Mouse (Mus musculus) left cerebral cortex, adult 11 months (tissue): ENCODE data around the gene AL732309.1.
"Not testable (repeated sequence)": the region's sequence is repeated elsewhere in the genome, so short reads cannot be mapped to it uniquely, and the experiment has no call there.

Experiments
- DNase-seq: peaks from one replicate; pipeline ENCODE4 v3.0.0; 2022; ENCODE audit warnings: low spot score

The AL732309.1 gene

DNA sequence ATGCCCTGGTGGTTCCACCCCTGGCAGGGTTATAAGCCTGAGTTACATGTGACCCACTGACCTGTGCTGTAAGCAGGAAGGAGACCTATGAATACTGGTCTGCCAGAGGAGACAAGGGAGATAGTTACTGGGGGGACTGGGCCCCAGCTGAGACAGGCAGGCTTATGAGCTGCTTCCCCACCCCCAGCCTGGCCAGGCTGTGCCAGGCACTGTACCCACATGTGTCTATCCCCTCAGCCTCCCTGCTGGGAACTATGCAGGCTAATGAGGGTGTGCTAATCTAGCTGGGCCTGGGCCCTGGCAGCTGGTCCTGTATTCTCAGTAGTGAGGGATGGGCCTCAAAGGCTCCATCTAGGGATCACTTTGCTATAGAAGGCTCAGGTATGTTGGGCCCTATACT is 20.6 kb upstream of the AL732309.1 start:
- no peak for DNase-seq

DNA sequence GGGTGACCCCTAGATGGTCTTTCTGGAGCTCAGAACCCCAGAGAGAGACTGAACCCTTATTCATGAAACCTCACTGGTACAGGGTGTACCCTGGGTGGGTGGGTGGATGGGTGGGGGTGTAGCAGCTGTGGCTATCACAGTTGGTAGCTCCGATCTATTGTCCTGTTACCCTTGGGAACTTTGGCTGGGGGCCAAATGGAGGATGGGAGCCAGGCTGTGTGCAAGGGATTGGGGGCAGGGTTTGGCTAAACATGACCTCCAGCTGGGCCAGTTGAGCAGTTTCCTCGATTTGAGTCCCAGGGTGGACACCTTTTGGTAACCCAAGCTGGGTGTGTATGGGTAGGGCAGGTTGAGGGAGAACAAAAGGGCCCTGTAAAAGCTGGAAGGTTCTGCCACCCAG is 20.1 kb upstream of the AL732309.1 start:
- DNase-seq = no peak

DNA sequence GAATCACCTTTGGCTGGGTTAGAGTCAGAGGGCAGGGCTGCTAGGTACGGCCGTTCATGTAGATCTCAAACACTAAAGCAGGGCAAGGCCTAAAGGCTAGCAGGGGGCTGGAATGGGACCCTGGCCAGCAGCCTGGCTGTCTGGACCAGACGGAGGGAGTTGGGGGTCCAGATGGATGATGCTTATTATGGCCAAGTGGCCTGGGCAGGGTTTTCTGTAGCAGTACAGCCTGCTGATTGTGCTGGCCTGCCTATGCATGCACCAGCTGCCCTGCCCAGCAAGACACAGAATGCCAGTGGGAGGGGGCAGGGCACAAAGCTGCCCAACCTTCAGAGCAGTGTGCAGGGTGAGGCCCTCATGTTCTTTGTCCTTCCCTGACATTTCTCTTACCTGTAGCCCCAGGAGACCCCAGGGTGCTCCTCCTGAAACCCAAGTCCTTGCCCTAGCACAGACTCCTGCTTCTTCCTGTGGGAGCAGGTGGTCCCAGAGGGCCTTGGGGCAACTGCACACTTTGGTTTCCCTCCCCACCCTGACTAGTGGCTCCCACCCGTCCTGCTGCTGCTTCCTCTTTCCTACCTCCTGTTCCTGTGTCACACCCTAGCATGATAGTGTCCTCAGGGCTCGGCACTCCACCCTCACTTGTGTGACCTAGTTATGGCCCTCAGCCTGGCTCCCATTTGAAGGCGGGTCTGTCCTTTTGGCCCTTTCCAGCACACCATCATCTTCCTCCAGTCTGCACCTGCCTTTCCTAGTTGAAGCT is 19.4 kb upstream of the AL732309.1 start:
- no peak for DNase-seq

DNA sequence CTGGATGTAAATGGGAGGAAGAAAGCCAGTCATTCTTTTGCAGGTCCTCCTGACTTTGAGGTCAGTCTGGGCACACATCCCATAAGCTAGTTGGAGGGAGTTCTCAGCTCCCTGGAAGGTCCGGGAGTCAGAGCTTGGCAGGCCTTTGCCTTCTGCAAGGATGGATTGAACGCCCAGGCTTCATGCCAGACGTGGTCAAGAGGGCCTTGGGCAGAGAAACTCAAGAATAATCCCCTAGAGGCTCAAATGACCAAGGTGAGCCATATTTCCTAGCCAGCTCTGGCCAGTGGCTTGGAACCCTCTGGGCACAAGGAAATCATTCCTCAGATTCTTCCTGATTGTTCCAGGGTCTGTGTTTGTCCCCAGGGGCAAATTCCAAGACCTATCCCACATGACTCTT is 18.2 kb upstream of the AL732309.1 start:
- no peak for DNase-seq

DNA sequence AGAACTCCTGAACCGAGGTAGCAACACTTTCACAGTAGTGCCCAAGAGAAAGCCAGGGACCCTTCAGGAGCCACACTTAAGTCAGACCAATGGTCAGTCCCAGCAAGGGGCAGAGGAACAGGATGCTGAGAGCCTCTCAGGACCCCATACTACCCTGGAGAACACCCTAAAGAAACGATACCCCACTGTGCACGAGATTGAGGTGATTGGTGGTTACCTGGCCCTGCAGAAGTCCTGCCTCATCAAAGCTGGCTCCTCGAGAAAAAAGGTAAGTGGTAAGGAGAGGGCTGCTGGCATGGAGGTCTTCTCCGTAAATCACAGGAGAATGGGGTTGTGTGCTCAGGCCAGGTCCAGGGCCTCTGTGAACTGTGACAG is 17.6 kb upstream of the AL732309.1 start:
- DNase-seq = no peak

DNA sequence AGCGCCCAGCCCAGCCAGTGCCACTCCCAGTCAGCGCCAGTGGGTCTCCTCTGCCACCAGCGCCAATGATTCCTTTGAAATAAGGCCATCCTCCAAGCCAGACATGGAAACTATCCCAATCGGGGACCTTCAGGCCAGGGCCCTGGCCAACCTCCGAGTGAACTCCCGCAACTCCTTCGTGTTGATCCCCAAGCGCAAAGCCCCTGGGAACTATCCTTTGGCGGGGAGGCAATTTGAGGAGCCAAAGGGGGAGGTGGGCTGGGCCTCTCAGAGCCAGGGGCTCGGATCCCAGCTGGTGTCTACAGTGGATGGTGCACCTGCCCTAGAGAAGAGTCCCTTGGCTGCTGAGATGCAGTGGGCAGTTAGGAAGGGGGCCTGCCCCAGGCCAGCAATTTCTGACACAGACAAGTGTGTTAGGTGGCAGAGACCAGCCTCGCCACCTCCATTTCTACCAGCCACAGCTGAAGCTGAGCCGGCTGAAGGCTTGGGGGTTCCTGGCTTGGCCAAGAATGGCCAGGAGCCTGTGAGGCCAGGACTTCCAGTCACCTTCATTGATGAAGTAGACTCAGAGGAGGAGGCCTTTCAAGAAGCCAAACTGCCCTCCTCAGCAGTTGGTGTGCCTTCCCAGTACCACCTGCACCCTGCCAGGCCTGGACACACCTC is 17.1 kb upstream of the AL732309.1 start:
- DNase-seq = no peak

DNA sequence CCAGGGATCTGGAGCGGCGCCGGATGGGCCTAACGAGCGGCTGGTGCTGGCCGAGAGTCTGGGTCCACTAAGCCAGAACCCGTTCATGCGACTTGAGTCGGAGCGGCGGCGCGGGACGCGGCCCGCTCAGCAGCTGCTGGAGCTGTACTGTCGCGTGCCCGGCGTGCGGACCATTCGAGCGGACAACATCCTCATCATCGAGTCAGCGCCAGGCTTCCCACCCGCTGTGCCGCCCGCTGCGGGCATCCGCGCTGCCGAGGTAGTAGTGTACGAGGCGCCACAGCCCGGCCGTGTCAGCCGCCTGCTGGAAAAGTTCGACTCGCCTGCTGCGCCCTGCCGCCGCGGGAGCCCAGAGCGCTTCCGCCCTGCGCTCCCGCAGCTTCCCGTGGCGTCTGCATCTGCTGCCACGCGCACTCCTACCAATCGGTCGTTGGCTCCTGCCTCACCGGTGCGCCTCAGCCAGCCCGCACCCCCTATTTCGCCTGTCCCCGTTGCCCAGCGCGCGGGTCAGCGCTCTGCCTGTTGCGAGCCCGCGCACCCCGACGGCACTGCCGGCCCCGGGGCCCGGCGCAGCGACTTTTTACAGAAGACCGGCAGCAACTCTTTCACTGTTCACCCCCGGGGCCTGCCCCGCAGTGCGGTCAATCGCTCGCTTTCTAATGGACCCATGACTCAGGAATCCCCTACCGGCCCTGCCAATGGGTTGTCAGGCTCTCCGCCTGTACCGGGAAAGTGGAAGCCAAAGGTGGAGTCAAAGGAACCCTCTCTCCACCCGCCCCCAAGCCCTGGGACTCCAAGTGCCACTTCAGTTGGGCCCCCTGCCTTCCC is 16.3 kb upstream of the AL732309.1 start:
- DNase-seq = no peak

DNA sequence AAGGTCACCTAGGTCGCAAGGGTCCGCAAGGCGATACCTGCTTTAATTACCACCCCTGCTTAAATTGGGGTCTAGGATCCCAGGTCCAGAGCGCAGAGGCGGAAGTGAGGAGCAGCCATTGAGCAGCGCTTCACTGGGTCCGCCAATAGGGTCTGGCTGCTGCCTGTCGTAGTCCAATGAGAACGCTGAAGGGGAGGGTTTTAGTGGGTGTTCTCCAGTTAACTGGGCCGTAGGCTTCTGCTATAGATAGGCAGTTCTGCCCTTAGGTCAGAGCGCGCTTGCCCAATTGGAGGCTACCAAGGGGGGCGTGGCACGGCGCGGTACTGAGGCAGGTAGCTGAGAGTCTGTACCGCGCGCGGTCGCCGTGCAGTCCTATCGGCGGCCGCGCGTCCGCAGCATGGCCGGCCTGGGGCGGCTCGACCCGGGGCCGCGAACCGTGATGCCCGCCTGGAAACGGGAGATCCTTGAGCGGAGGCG is 15.7 kb upstream of the AL732309.1 start, which contains the start of gene Tprn:
Gene Tprn (plus strand): TSS at position 328 of the 477 bp plus-strand sequence.
- peak; percentile 96 for DNase-seq

DNA sequence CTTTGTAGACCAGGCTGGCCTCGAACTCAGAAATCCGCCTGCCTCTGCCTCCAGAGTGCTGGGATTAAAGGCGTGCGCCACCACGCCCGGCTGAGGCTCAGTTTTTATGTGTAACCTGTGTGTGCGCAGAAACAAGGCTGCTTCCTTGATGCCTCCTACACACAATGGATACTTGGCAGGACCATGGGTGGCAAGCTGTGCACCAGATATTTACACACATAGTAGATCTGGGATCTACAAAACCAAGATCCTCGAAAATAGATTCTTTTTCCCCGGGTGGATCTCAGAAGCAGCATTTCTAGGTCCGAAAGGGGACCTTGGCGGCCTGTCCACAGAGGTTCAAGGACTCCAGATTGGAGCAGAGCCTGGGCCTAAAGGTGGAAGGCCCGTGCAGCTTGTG is 15.2 kb upstream of the AL732309.1 start:
- DNase-seq = no peak

DNA sequence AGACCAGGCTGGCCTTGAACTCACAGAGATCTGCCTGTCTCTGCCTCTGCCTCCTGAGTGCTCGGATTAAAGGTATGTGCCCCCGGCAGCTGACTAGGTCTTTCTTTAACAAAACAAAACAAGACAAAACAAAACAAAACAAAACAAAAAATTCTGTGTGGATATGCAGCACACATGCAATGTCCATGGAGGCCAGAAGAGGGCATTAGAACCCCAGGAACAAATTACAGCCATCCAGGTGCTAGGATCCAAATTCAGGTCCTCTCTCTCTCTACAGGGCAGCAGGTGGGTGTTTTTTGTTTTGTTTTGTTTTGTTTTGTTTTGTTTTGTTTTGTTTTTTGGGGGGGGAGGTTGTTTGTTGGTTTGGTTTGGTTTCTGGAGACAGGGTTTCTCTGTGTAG is 12.2 kb upstream of the AL732309.1 start:
- no peak for DNase-seq

DNA sequence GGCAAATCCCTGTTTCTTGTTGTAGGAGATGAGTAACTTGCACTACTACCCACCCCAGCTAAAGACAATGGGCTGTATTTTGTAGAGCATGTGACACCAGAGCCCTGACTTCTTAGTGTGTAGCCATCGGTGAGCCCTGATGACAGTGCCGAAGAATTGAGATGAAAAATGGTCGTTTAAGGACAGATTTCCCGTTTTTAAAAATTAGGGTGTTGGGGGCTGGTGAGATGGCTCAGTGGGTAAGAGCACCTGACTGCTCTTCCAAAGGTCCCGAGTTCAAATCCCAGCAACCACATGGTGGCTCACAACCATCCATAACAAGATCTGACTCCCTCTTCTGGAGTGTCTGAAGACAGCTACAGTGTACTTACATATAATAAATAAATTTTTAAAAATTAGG is 10.6 kb upstream of the AL732309.1 start:
- DNase-seq = not testable (repeated sequence)

DNA sequence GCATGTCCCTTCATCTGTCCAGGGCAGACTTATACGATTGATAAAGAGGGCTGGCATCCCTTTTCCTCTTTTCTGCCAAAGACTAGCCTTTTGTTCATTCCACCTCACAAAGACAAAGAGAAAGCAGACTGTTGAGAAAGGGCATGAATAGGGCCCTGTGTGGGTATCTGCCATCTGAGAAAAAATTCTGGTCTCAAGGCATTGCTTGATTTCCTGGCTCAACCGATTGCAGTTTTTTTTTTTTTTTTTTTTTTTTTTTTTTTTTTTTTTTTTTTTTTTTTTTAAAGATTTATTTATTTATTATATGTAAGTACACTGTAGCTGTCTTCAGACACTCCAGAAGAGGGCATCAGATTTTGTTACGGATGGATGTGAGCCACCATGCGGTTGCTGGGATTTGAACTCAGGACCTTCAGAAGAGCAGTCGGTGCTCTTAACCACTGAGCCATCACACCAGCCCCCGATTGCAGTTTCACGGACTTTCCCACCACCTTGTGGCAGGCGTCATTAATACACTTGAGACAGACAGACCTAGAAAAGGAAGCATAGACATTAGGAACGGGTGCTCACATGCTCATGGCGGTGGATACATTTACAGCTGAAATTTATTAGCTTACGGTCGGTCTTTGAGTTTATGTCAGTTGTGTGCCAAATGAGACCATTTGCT is 9.9 kb upstream of the AL732309.1 start:
- DNase-seq = not testable (repeated sequence)

DNA sequence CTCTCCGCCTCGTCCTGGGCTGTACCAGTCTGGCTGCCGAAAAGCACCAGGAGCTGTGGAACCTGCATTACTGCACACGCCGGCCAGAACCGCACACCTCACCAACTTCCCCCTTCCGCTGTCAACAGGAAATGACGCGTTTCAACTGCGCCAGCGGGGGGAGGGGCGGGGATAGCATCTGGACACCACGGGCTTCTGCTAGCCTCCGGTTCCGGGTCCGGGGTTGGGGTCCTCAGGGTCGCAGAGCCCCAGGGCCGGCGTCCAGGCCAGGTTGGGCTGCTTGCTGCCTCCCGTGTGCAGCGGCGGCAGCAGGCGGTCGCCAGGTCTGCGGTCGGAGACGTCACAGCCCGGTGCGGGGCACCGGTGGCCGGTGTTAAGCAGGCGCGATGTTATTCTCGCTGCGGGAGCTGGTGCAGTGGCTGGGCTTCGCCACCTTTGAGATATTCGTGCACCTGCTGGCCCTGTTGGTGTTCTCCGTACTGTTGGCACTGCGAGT is 8.7 kb upstream of the AL732309.1 start, which contains the start of gene Tmem203:
Gene Tmem203 (plus strand): TSS at position 156 of the 496 bp plus-strand sequence.
- no peak for DNase-seq

DNA sequence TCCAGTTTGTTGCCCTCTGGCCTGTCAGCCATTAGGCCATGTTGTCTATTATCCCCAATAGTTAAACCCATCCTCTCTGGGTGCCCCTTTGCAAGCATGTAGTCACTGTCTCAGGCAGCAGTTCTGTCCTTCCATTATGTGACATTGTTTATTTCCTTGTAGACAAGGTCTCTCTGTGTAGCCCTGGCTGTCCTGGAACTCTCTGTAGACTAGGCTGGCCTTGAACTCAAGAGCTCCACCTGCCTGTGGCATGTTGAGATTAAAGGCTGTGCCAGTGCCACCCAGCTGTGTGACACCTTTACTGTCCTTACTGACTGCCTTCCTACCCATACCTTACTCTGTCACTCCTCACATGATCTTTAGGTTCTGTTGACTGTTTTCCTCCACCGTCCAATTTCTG is 5.7 kb upstream of the AL732309.1 start:
- DNase-seq = no peak

DNA sequence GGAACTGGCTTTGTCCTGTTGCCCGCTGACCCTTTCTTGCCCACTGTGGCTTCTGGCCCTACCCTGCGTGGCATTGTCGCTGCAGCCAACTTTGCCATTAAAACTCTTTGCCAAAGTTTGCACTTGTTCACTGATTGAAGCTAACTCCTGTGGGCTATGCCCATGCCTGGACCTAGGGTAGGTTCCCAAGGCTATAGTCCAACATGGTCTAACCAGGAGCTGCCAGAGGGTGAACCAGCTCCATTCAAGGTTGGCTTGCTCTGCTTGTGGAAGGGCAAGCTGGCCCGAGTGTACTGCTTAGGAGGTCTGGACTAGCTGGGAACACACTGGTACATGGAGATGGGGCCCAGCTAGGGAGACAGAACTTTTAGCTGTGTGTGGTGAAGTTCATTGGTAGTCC is 2.5 kb downstream of the AL732309.1 start:
- DNase-seq = no peak

DNA sequence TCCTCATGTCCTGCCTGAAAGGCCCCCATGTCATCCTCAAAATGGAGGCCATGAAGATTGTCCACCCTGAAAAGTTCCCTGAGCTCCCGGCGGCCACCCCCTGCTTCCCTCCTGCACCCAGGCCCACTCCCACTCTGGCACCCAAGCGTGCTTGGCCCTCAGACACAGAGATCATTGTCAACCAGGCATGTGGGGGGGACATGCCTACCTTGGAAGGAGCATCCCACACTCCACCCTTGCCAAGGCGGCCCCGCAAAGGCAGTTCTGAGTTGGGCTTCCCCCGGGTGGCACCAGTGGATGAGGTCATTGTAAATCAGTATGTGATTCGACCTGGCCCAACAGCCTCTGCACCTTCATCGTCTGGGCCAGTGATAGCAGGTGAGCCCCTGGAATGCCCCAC is 3.3 kb downstream of the AL732309.1 start:
- no peak for DNase-seq

DNA sequence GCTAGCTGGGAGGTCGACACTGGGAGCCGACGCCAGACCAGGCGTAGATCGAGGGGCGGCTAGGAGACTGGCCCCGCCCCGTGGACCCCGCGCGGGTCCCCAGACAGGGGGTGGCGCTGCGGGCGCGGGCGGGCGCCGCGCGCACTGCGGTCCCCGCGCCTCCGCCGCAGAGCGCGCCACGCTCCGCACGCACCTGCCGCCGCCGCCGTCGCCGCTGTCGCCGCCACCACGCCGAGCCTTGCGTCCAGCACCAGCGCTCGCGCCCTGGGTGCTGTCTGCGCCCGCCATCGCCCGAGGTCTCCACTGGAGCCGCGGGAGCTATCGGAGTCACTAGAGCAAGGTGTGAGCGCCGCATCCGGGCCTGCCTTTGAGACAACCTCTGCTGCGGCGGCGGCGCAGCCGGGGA is 4.6 kb downstream of the AL732309.1 start, which contains the start of the genes Rnf208 and Cysrt1:
Gene Rnf208 (plus strand): TSS at position 155 of the 406 bp plus-strand sequence.
Gene Cysrt1 (minus strand): TSS at position 352 of the 406 bp plus-strand sequence.
- no peak for DNase-seq

DNA sequence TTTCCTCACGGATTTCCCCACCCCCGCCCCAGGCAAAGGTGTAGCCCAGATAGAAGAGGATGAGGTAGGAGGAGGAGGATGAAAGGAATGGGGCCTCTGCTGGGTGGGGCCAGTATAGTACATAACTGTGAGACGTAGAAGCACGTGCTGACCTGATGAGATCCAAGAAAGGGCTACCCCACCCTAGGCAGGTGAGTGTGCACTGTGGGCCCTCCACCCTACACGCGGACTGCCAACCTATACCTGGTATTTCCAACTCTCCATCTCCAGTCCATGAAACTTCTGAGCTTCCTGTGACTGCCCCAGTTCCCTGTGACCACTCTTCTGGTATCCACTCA is 5.3 kb downstream of the AL732309.1 start:
- no peak for DNase-seq

DNA sequence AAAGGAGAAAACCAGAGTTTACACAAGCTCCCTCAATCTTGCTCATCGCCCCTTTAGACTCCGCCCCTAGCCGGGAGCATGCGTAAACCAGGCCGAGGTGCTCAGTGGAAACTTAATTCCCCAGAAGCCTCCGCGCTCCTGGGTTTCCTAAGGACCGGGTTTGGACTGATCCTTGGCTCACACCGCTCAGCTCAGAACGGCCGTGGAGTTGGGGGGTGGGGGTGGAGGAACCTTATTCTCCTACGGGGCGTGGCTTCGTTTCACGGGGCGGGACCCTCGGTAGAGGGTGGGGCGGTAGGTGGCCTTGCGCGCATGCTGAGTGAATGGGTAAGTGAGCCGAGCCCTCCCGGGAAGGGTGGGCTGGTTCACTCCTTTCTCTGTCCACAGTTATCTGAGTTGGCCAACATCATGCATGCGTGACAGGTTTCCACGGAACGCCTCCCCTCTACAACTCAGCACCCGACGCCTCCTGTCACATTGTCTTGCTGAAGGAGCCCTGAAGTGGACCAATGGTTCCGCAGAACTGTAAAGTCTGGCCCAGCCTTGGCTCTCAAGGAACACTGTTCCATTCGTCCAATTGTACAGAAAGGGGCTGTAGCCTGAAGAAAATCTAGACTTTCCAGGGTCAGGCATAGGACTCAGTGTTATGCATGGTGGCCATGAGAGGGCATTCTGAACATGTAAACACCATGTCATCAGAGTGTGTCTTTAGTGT is 5.8 kb downstream of the AL732309.1 start:
- DNase-seq = no peak

DNA sequence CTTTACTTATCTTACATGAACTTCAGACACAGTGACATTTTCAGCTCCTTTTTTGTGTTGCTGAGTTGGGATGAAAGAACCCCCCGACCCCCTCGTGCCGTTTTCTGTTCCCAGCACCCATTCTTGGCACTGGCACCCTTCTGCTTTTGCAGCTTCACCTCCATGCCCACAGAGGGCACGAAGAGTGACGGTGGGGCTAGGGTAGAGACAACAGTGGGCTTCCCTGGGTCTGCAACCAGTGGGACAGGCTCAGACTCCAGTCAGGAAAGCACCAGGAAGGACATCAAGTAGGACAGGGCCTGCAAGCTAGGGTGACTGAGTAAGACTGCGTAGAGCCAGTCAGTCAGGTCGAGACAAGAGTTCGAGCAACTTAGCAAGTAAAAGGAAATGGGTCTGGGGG is 6.4 kb downstream of the AL732309.1 start:
- no peak for DNase-seq

DNA sequence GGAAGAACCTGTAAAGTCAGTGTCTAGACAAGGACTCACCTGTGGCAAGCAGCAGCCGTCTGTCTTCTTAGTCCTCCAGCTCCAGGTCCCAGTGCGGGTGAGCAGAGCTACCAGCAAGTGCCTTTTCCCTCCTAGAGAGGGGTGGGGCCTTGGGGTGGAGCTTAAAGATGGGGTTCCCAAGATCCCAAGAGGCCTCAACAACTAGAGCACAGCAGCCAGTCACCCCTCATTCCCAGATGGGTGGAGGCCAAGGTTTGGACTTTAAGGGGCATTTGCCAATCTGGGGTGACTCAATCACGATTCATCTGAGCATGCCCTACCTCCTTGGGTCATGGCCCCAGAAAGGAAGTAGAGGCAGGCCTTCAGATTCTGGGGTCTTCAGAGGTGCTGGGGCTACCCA is 6.9 kb downstream of the AL732309.1 start:
- no peak for DNase-seq
